Mouse (Mus musculus) erythroblast, adult 5-6 weeks (primary cell): ENCODE results near the gene Crls1. TPM values are rescaled to one million over a fixed set of nuclear protein-coding genes. Genes with fewer than 3 reads are reported as not detected.

Experiments used
- ATAC-seq: replicated peaks from 2 replicates; pipeline ENCODE4 v1.8.0; 2016; ENCODE audit warnings: moderate number of reproducible peaks, mild to moderate bottlenecking, moderate TSS enrichment, inconsistent platforms; ENCODE audit not compliant: poor library complexity, low FRiP score, severe bottlenecking
- total RNA-seq, 2 experiments: library from RNA; stranded (forward) in 1 of 2; stranded (reverse) in 1 of 2; fragments of 150-400 nt in 1 of 2; fragments of 200-764, 138-1000 nt in 1 of 2; gene quantifications; 2 replicates each; pipeline versions ENCODE4 v1.2.3 to v1.2.4; 2015 to 2017; ENCODE audit warnings: low replicate concordance in 2 of 2

Crls1 gene
- 7.1 and 17.6 TPM in 2 replicates for total RNA-seq (2015; ENCODE audit: low replicate concordance)
- 4.6 and 8.3 TPM in 2 replicates for total RNA-seq (2017; ENCODE audit: low replicate concordance)

- ATAC-seq: peak; percentile 91
Measured at GRCm38 (mm10) chr2:132846407-132847358, at the start of gene Crls1. Gene Crls1, plus strand, starts transcription at chr2:132846666.

DNA sequence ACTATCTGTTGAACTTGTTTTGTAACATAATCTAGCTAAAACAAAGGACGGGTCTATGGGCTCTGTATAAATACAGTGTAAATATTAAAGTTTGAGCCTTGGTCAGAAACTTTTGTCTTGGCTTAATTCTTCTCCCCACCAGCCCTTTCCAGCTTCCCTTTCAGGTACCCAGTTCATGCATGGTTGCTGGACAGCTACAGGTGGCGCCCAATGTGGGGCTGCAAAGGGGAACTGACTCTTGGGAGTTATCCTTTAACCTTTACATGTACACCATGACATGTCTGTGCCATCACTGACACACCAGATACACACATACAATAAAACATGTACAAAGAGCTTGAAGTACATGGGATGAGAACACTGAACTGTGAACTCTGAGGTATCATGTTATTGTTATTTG is 43.5 kb upstream of the Crls1 start:
- ATAC-seq: no peak

- ATAC-seq: peak; percentile 99
Measured at GRCm38 (mm10) chr2:132815608-132816314, 30.7 kb upstream of the Crls1 start, which contains the start of the genes Trmt6 and Mcm8. Gene Trmt6, minus strand, starts transcription at chr2:132816055. Gene Mcm8, plus strand, starts transcription at chr2:132816141.

GRCm38 (mm10) chr2:132841071-132841470 is 5.4 kb upstream of the Crls1 start:
- no peak for ATAC-seq

- ATAC-seq: no peak
Measured at GRCm38 (mm10) chr2:132847581-132847980, 1.1 kb downstream of the Crls1 start.

DNA sequence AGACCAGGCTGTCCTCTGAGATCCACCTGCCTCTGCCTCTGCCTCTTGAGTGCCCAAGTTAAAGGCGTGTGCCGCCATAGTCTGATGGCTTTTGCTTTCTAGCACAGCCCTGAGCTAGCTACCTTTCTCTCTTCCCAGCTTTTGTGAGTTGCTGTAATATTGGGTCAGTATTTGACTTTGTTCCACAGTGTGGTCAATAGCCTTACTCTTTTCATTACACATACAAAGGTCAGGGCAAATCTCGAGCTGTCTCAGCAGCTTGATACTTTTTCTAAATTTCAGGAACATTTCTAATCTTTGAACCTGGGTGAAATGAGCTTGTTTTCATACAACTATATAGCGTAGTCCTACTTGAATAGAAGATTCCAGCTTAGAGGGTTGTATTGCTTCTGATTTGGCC is 1.9 kb downstream of the Crls1 start:
- ATAC-seq: no peak

- no peak for ATAC-seq
Measured at GRCm38 (mm10) chr2:132849141-132849540, 2.7 kb downstream of the Crls1 start.

DNA sequence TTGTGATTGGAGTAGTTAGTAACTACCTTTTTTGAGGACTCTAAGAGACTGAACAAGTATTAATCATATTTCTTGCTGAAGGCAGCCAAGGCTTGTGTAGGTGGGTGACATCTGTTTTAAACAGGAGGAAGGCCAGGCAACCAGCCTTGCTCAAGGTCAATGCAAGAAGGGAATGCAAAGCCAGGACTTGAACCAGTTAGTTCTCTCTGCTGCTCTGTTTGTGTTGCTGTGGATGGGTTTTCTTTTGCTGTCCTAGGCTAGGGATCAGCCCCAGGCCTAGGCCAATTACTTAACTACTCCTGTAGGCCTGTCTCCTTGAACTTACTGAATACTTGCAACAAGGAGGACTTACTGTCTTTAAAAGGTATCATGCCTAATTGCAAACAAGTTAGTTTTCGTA is 6.6 kb downstream of the Crls1 start:
- no peak for ATAC-seq

DNA sequence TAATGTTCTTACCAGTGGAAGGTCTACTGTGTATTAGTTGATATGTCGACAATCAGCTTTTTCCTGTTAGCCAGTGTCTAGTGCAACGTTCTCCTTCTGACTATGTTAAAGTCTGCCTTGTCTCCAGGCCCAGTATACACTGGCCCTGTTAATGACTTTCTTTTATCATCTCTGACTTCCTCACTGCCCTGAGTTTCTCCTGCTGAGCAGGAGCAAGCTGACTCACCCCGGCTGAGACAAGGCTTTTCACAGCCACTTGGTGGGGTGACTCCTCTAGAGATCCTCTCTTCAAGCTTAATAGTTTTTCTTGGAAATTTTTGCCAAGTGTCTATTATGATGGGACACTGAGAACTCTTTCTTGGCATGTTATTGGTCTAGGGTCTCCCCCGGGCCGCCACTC is 9.9 kb downstream of the Crls1 start:
- ATAC-seq: no peak

DNA sequence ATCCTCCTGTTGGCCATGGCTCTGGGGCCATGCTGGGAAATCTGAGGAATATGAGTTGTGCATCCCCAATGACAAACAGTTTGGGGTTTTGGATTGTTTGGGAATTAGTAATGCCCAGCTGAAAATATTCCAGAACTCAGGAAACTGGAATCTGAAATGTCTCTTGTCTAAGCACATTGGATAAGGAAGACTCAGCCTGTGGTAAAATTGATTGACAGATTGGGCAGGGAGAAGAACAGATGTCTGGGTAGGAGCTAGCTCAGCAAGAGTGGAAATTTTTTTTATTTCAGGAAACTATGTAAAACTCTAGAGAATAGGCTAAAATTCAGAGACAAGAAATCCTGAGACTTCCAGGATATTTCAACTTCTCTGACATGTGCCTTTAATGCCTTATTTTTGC is 14.0 kb downstream of the Crls1 start:
- ATAC-seq: no peak

DNA sequence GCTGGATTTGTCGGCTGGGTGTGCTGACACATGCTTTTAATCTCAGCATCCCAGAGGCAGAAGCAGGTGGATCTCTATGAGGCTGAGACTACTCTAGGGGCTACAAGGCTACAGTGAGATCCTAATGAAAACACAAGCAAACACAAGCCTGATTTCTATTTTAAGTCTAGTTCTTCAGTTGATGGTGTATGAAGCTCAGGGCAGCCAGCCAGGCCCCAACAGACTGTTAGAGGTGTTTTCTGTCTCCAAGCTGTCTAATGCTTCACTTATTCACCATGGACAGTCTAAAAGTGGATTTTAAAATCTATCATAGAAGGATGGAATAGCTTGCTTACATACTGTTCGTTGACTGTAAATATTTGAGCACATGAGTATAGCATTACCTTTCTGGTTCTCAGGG is 15.0 kb downstream of the Crls1 start:
- ATAC-seq: no peak

- ATAC-seq: no peak
Measured at GRCm38 (mm10) chr2:132863325-132863724, 16.9 kb downstream of the Crls1 start.

DNA sequence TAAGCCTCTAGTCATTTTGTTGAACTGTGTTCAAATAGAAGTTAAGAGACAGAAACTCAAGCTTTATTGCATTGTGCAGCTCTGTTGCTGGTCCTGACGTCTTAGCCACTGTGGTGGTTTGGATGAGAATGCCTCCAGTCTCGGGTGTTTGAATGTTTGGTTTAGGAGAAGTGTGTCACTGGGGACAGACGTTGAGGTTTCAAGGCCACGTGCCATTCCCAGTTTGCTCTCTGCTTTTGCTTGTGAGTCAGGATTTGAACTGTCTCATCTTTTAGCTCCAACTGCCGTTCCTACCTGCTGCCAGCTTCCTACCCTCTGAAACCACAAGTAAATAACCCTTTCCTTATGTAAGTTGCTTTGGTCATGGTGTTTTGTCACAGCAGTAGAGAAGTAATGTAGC is 21.1 kb downstream of the Crls1 start:
- no peak for ATAC-seq

- ATAC-seq: 0 out of 2 replicates have a peak, but pooled peaks have one; percentile 29
Measured at GRCm38 (mm10) chr2:132869682-132870081, 23.2 kb downstream of the Crls1 start.

DNA sequence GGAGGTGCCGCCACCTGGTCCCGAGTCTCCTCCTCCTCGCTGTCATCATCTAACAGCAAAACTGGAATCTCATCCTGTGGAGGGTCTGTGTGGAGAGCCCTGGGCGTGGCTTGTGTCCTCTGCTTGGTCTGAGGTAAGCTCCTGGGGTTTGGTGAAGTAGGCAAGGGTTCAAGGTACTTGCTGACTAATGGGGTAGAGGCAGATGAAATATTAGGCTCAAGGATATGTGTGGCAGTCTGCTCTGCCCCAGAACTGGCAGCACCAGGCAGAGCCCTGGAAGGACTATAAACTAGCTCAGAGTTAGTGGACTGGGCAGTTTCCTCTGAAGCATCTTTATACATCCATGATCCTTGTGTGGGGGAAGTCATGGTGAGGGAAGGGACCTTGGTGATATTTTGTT is 23.8 kb downstream of the Crls1 start:
- ATAC-seq: no peak

DNA sequence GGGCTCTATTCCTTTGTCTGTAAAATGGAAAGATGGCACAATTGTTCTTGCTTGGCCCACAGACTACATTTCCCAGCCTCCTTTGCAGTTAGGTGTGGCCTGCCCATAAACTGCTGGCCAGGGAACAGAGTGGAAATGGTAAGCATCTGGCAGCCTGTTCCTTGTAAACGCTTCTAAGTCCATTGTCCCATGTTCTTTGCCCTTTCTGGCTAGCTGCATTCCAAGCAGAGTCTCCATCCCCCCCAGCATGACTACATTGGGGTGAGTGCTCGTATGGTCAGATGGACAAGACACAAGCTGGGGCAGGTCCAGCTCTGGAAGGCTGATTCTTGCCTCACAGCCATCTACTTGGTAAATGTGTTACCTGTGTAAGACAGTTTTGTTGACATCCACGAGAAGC is 25.2 kb downstream of the Crls1 start:
- ATAC-seq: no peak

DNA sequence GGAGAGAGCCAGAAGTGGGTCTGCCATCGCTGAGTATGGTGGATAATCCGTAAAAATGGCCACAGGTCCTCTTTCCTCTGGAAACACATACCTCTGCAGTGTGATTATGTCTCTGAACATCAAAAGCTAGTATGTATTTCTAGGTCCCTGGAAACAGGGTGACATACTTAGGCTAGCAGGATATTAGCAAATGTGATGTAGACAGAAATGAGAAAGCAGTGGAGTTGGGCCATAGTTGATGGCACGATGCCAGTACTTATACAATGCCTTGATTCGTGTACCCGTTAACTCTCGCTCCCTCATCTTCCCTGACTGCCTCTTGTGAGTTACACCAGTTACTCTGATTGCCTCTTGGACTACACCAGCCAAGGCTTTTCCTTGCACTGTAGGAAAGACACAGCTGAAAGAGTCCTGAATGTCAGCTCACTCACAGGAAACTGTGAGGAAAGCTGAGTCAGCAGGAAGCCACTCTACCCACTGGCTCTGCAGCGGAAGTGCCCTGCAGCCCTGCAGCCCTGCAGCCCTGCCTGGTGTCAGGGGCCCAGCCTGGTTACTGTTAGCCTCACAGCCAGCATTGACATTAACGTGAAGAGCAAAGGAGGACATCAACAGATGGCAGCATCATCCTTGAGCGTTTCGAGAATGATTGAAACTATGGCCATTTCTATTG is 27.3 kb downstream of the Crls1 start:
- no peak for ATAC-seq

DNA sequence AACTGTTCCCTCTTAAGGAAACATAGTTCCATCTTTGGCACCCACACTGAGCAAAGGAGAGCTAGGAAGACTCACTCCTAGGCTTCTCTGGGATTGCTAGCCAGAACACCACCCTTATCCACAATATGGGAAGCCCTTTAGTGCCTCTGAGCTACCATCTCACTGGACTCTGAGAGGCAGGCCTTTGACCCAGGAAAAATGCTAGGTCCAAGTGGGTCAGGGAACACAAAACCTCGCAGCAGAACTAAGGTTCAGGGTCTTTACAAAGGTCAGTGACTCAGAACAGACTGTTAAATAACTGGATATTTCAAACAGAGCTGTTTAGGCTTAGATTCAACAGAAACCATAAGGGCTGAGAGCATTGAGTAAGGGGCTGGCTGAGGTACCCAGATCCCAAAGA is 30.5 kb downstream of the Crls1 start:
- ATAC-seq: no peak

DNA sequence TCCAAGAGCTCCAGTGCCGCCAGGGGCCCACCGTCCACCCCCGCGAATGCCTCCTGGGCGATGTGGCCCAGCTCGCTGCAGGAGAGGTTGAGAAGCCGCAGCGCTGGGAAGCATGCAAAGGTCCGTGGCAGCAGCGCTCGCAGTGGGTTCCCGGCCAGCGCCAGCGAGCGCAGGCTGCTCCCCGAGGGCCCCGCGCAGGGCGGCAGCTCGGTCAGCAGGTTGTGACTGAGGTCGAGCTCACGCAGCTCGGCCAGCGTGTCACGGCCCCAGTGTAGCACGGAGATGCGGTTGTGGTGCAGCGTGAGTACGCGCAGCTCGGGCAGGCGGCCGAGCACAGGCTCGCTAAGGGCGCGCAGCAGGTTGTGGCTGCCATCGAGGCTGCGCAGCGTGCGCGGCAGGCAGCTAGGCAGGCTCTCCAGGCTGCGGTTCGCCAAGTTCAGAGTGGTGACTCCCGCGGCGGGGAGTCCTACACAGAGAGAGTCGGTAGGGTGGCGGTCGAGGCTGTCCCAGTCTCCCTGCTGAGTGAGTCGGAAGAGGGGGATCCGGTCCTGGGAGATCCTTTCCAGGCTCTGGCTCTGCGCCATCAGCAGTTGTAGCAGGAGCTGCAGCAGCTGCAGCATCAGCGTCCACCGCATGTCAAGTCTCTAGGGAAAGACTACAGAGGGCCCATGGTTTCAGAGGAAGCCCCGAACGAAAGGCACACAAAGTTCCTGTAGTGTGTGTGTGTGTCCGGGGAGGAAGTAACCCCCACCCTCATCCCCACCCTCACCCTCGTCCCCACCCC is 33.0 kb downstream of the Crls1 start:
- no peak for ATAC-seq
